Mouse (Mus musculus): ENCODE measurements around the gene Wfdc10.

The Wfdc10 gene

GRCm38 (mm10) chr2:164701761-164702160 is 45.9 kb downstream of the Wfdc10 start:
- DNase-seq (ENCODE audit: low spot score in 2 of 2): no peak

GRCm38 (mm10) chr2:164704235-164704634 is 48.4 kb downstream of the Wfdc10 start:
- no peak for DNase-seq (ENCODE audit: low spot score in 2 of 2)

- no peak for DNase-seq (ENCODE audit: low spot score in 2 of 2)
Observed at GRCm38 (mm10) chr2:164705328-164705727, 49.5 kb downstream of the Wfdc10 start.

DNA sequence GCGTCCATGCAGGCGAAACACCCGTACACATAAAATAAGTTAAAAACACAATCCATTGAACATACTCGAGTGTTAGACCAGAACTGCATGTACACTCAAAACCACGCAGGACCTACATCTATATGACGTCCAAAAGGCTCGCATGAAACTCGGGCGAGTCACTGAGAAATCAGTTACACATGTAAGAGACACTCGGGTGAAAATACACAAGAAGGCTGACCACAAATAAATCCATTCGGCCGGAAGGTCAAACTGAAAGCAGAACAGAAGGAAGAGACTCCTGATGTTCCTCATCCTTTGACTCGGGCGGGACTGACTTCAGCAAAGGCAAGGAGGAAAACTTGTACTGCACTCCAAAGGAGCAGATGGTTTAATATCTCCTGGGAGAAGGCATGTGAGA is 50.1 kb downstream of the Wfdc10 start:
- no peak for DNase-seq (ENCODE audit: low spot score in 2 of 2)

Measured in frontal cortex, postnatal 36 days (tissue).